Mouse (Mus musculus) embryonic facial prominence, embryonic 11.5 days (tissue): ENCODE measurements around the gene Ntn4. TPM values are rescaled to one million over a fixed set of nuclear protein-coding genes. Genes with fewer than 3 reads are reported as not detected.

ENCODE experiments used
- ATAC-seq: fragments of 200-750 bp; cut with Nextera tagmentation; replicated peaks from 2 replicates; pipeline ENCODE4 v1.8.0; 2017; ENCODE audit warnings: low read depth; ENCODE audit not compliant: insufficient number of reproducible peaks, low FRiP score, low TSS enrichment
- DNase-seq: peaks from one replicate; pipeline ENCODE4 v3.0.0-alpha.2; 2015; ENCODE audit warnings: low spot score
- H3K27ac ChIP-seq: fragments of 300-500 bp; sonication (generic); replicated peaks from 2 replicates; pipeline ENCODE4 v1.5.1; 2014; ENCODE audit warnings: mild to moderate bottlenecking, low read depth, low read length, control low read depth
- H3K27me3 ChIP-seq: fragments of 300-500 bp; sonication (generic); 2 replicates; pipeline ENCODE4 v1.6.1; 2014; ENCODE audit warnings: mild to moderate bottlenecking, low read length, moderate library complexity, mixed read lengths; ENCODE audit not compliant: control insufficient read depth, insufficient read depth
- H3K36me3 ChIP-seq: fragments of 300-500 bp; sonication (generic); replicated peaks from 2 replicates; pipeline ENCODE4 v1.6.1; 2014; ENCODE audit warnings: low read depth, mild to moderate bottlenecking, low read length, moderate library complexity, mixed read lengths; ENCODE audit not compliant: control insufficient read depth, insufficient read depth
- H3K4me1 ChIP-seq: fragments of 300-500 bp; sonication (generic); 2 replicates; pipeline ENCODE4 v1.6.1; 2014; ENCODE audit warnings: low read length, mixed read lengths; ENCODE audit not compliant: control insufficient read depth, insufficient read depth
- H3K4me2 ChIP-seq: fragments of 300-500 bp; sonication (generic); 2 replicates; pipeline ENCODE4 v1.6.1; 2014; ENCODE audit warnings: low read depth, mild to moderate bottlenecking, control low read depth, low read length, moderate library complexity
- H3K4me3 ChIP-seq: fragments of 300-500 bp; sonication (generic); 2 replicates; pipeline ENCODE4 v1.5.1; 2014; ENCODE audit warnings: low read depth, low read length, control low read depth
- H3K9ac ChIP-seq: fragments of 300-500 bp; sonication (generic); replicated peaks from 2 replicates; pipeline ENCODE4 v1.6.1; 2014; ENCODE audit warnings: mild to moderate bottlenecking, control low read depth, low read length
- H3K9me3 ChIP-seq: fragments of 300-500 bp; sonication (generic); replicated peaks from 2 replicates; pipeline ENCODE4 v1.6.1; 2016; ENCODE audit warnings: mild to moderate bottlenecking, low read length, inconsistent platforms, mixed read lengths; ENCODE audit not compliant: control insufficient read depth
- WGBS: fragments of 180-500 bp; shearing (Covaris S2); extraction: QIAGEN DNeasy Blood & Tissue Kit; methylation state at CpG from one replicate; pipeline ENCODE4 v1.1.7; 2014; 5-methylcytosine and 5-hydroxymethylcytosine counted together
- polyA plus RNA-seq: library from polyadenylated mRNA; unstranded; fragments of >200 nt; fragmentation: Nextera tagmentation; extraction: Ambion mirVana; gene quantifications from 2 replicates; pipeline ENCODE4 v1.2.1, GENCODE M21; 2014

Ntn4 gene
- polyA plus RNA-seq, 1 experiment from 2014 or later = 0.50 TPM

DNA sequence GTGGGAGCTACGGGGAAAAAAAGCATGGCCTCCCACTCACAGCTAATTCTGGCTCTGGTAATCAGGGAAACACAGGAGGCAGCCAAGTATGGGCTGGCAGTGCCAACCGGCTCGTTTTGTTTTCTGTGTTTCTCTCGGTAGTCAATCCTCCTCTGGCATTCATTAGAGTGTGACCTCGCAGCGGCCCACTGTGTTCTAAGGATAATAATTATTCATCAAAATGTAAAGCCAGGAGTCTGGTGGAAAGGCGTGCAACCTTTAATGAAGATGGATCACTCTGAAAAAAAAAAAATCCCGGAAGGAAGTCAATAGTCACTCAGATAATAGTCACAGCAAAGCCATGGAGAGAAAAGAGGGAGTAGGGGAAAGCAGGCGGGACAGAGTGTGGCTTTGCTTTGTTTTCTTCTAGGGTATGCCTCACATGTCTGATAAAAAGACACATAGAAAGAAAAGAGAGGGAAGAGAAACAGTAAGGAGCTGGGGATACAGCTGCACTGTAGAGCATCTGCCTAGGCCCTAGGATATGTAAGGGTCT is 131.5 kb downstream of the Ntn4 start:
- DNase-seq = no peak
- Histone ChIP-seq H3K4me1 (no peaks in the 10 kb centered on the region), H3K36me3 (no peaks in the 10 kb centered on the region), H3K4me3 (no peak overlapping the region), H3K4me2 (no peak overlapping the region), H3K27ac (no peak overlapping the region), H3K27me3 (no peaks in the 10 kb centered on the region), H3K9ac (no peak overlapping the region), H3K9me3 (no peaks in the 10 kb centered on the region)
- 60% methylated on average over 9 of the region's 9 CpGs for WGBS
- ATAC-seq = no peak

GRCm38 (mm10) chr10:93772492-93772891 is 132.0 kb downstream of the Ntn4 start:
- Histone ChIP-seq H3K4me1 (no peaks in the 10 kb centered on the region), H3K9me3 (no peaks in the 10 kb centered on the region), H3K4me2 (no peak overlapping the region), H3K36me3 (no peaks in the 10 kb centered on the region), H3K9ac (no peak overlapping the region), H3K27me3 (no peaks in the 10 kb centered on the region), H3K27ac (no peak overlapping the region), H3K4me3 (no peak overlapping the region)
- ATAC-seq (no peak), DNase-seq (no peak)
- WGBS = 81% methylated on average over 3 of the region's 3 CpGs

DNA sequence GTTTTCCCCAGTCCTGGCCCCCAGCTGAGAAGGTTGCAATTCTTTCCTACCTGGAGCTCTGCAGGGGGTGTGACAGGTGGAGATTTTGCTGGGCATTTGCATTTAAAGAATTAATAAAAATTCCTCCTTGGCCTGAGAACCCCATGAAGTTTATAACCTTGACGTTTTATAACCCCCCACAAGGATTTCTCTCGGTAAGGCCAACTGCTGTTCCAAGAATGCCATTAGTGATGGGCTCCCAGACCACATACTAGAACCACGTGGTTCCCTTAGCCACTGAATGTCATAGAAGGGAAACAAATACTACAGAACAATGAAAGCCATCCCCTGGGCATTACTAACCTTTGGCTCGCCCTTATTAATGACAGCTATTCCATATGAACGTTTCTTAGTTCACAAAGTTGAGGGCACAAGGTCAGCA is 136.3 kb downstream of the Ntn4 start:
- Histone ChIP-seq H3K9me3 (no peaks in the 10 kb centered on the region), H3K4me2 (no peak overlapping the region), H3K9ac (no peak overlapping the region), H3K27me3 (no peaks in the 10 kb centered on the region), H3K4me3 (no peak overlapping the region), H3K36me3 (no peaks in the 10 kb centered on the region), H3K27ac (no peak overlapping the region), H3K4me1 (no peaks in the 10 kb centered on the region)
- DNase-seq (peak; percentile 61), ATAC-seq (no peak)
- WGBS = 16% methylated on average over 5 of the region's 5 CpGs

- H3K27ac ChIP-seq = no peak overlapping the region
- DNase-seq = peak; percentile 65
Measured at GRCm38 (mm10) chr10:93777372-93777771, 136.9 kb downstream of the Ntn4 start.

GRCm38 (mm10) chr10:93783216-93784013 is 142.9 kb downstream of the Ntn4 start:
- Histone ChIP-seq H3K4me3 (no peak overlapping the region), H3K27ac (no peak overlapping the region), H3K36me3 (no peaks in the 10 kb centered on the region), H3K4me1 (no peaks in the 10 kb centered on the region), H3K4me2 (no peak overlapping the region), H3K9ac (no peak overlapping the region), H3K27me3 (no peaks in the 10 kb centered on the region), H3K9me3 (no peaks in the 10 kb centered on the region)
- ATAC-seq (no peak), DNase-seq (no peak)
- WGBS = 73% methylated on average over 15 of the region's 15 CpGs

More at GRCm38 (mm10) chr10:93777372-93777771, 136.9 kb downstream of the Ntn4 start:
- no peak overlapping the region for H3K9ac ChIP-seq
- no peaks in the 10 kb centered on the region for H3K9me3 ChIP-seq
- no peaks in the 10 kb centered on the region for H3K27me3 ChIP-seq
- no peak for ATAC-seq
- no peak overlapping the region for H3K4me2 ChIP-seq
- H3K4me3 ChIP-seq = no peak overlapping the region
- H3K36me3 ChIP-seq = no peaks in the 10 kb centered on the region
- no peaks in the 10 kb centered on the region for H3K4me1 ChIP-seq
- 46% methylated on average over 7 of the region's 7 CpGs for WGBS

Other genes with a start within 250 kb of the Ntn4 start
- 223 and 239 TPM in 2 replicates for gene Lta4h, start 187.3 kb upstream of the Ntn4 start, polyA plus RNA-seq
- not detected in 2 replicates for gene Hal, start 151.9 kb upstream of the Ntn4 start, polyA plus RNA-seq
- 0.25 and 0.31 TPM in 2 replicates for gene Amdhd1, start 100.6 kb upstream of the Ntn4 start, polyA plus RNA-seq
- gene Ccdc38, start 100.0 kb upstream of the Ntn4 start, polyA plus RNA-seq = 0.43 and 0.46 TPM in 2 replicates
- 137 and 140 TPM in 2 replicates for gene Snrpf, start 51.0 kb upstream of the Ntn4 start, polyA plus RNA-seq
- gene Usp44, start 190.9 kb downstream of the Ntn4 start, polyA plus RNA-seq = 5.0 and 5.5 TPM in 2 replicates